8 mouse cellular contexts compared by ENCODE assay signal in the genomic region with DNA sequence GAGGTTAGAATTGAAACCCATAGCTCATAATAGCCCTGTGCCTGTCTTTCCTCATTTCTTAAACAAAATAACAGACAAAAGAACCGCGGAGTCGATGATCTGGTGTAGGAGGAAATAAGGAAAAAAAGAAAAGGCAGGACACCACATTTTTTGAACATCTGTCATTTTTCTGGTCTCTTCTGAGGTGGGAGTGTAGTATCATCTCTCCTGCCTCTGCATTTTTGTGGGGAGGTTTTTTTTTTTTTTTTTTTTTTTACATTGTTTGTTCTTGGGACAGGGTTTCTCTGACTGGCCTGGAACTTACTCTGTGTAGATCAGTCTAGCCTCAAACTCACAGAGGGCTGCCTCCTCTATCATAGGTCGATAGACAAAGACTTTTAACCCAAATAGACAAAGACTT. TPM values are rescaled to one million over a fixed set of nuclear protein-coding genes. Genes with fewer than 3 reads are reported as not detected.
DNase-seq lines count a peak whose midpoint lies in the region; ATAC-seq and TF ChIP-seq lines count a peak whose summit lies in the region.

No protein-coding gene starts in this region.

- peak overlapping the region; percentile 69 for H3K4me3 ChIP-seq in lung, postnatal 0 days (ENCODE audit: low read depth, low read length)
- peak overlapping the region; percentile 66 for H3K4me3 ChIP-seq in embryonic facial prominence, embryonic 15.5 days (replicated peaks)
- peak overlapping the region; percentile 79 for H3K4me3 ChIP-seq in intestine, postnatal 0 days (ENCODE audit: low read depth, low read length)
- peak overlapping the region; percentile 79 for H3K4me3 ChIP-seq in neural tube, embryonic 15.5 days (replicated peaks)

- 0 out of 2 replicates have a peak, but pooled peaks cover 3% of the 10 kb centered on the region for H3K4me1 ChIP-seq in lung, postnatal 0 days (ENCODE audit: insufficient read depth, low read depth, low read length)
- H3K4me1 ChIP-seq in embryonic facial prominence, embryonic 15.5 days = peaks cover 12% of the 10 kb centered on the region
- H3K4me1 ChIP-seq in intestine, postnatal 0 days (replicated peaks; ENCODE audit: control insufficient read depth, insufficient read depth, low read length) = peaks cover 3% of the 10 kb centered on the region; the same call in 1 of the 2 replicates
- H3K4me1 ChIP-seq in neural tube, embryonic 15.5 days = peaks cover 24% of the 10 kb centered on the region

- H3K9ac ChIP-seq in lung, postnatal 0 days (replicated peaks; ENCODE audit: low read depth) = peak overlapping the region; percentile 54; the same call in 1 of the 2 replicates
- H3K9ac ChIP-seq in embryonic facial prominence, embryonic 15.5 days = peak overlapping the region; percentile 61
- H3K9ac ChIP-seq in intestine, postnatal 0 days (ENCODE audit: low read depth, low read length) = peak overlapping the region; percentile 80
- H3K9ac ChIP-seq in neural tube, embryonic 15.5 days (replicated peaks) = peak overlapping the region; percentile 69

- peak overlapping the region; percentile 68 for H3K4me2 ChIP-seq in lung, postnatal 0 days (replicated peaks; ENCODE audit: low read depth, low read length)
- peak overlapping the region; percentile 53 for H3K4me2 ChIP-seq in embryonic facial prominence, embryonic 15.5 days (replicated peaks)
- H3K4me2 ChIP-seq in intestine, postnatal 0 days (replicated peaks; ENCODE audit: low read depth) = peak overlapping the region; percentile 82
- peak overlapping the region; percentile 60 for H3K4me2 ChIP-seq in neural tube, embryonic 15.5 days

- no peaks in the 10 kb centered on the region for H3K27me3 ChIP-seq in lung, postnatal 0 days (replicated peaks; ENCODE audit: insufficient read depth, low read length)
- H3K27me3 ChIP-seq in embryonic facial prominence, embryonic 15.5 days = 0 out of 2 replicates have a peak, but pooled peaks cover 2% of the 10 kb centered on the region
- no peaks in the 10 kb centered on the region for H3K27me3 ChIP-seq in intestine, postnatal 0 days (replicated peaks; ENCODE audit: control insufficient read depth, insufficient read depth, low read length)
- peaks cover 2% of the 10 kb centered on the region; the same call in 1 of the 2 replicates for H3K27me3 ChIP-seq in neural tube, embryonic 15.5 days (replicated peaks)

- intact Hi-C loops in left cerebral cortex, postnatal 10 days (cut with DNase I) = no loop called here

- H3K9me3 ChIP-seq in lung, postnatal 0 days (ENCODE audit: low read length) = no peaks in the 10 kb centered on the region
- H3K9me3 ChIP-seq in embryonic facial prominence, embryonic 15.5 days (replicated peaks) = no peaks in the 10 kb centered on the region
- H3K9me3 ChIP-seq in intestine, postnatal 0 days (ENCODE audit: control insufficient read depth) = no peaks in the 10 kb centered on the region
- H3K9me3 ChIP-seq in neural tube, embryonic 15.5 days (replicated peaks) = no peaks in the 10 kb centered on the region

- no peak for DNase-seq in lung, postnatal 0 days (ENCODE audit: low spot score)
- no peak for DNase-seq in lung, postnatal 36 days
- DNase-seq in cerebellum, adult 9-11 months = no peak
- no peak for DNase-seq in left cerebral cortex, postnatal 10 days (ENCODE audit: extremely low spot score in 1 of 2, low spot score in 2 of 2)
- no peak for DNase-seq in layer of hippocampus, adult 8-10 months (ENCODE audit: low spot score in 2 of 2)

- H3K36me3 ChIP-seq in lung, postnatal 0 days (ENCODE audit: insufficient read depth, low read length) = peaks cover 5% of the 10 kb centered on the region; the same call in 1 of the 2 replicates
- peaks cover 10% of the 10 kb centered on the region for H3K36me3 ChIP-seq in embryonic facial prominence, embryonic 15.5 days
- 0 out of 2 replicates have a peak, but pooled peaks cover 12% of the 10 kb centered on the region for H3K36me3 ChIP-seq in intestine, postnatal 0 days (ENCODE audit: control insufficient read depth, insufficient read depth)
- H3K36me3 ChIP-seq in neural tube, embryonic 15.5 days = peaks cover 12% of the 10 kb centered on the region

- 0% methylated on average over 4 of the region's 4 CpGs for WGBS in lung, postnatal 0 days
- WGBS in embryonic facial prominence, embryonic 15.5 days = 0% methylated on average over 4 of the region's 4 CpGs
- WGBS in intestine, postnatal 0 days = 0% methylated on average over 4 of the region's 4 CpGs
- under 1% methylated on average over 4 of the region's 4 CpGs for WGBS in neural tube, embryonic 15.5 days

- H3K27ac ChIP-seq in lung, postnatal 0 days (ENCODE audit: low read length) = no peak overlapping the region
- H3K27ac ChIP-seq in embryonic facial prominence, embryonic 15.5 days (replicated peaks) = peak overlapping the region; percentile 85; the same call in 1 of the 2 replicates
- H3K27ac ChIP-seq in intestine, postnatal 0 days (ENCODE audit: low read depth, low read length) = no peak overlapping the region
- no peak overlapping the region for H3K27ac ChIP-seq in neural tube, embryonic 15.5 days (replicated peaks)

- ATAC-seq in lung, postnatal 0 days = no peak
- no peak for ATAC-seq in embryonic facial prominence, embryonic 15.5 days (ENCODE audit: insufficient number of reproducible peaks, low FRiP score, low TSS enrichment, low read depth)
- no peak for ATAC-seq in intestine, postnatal 0 days
- no peak for ATAC-seq in neural tube, embryonic 15.5 days (ENCODE audit: low FRiP score)

- no peak for TF ChIP-seq EP300 in lung, postnatal 0 days (IDR thresholded peaks at IDR 0.05)

- no peak for TF ChIP-seq CTCF in lung, postnatal 0 days (IDR thresholded peaks at IDR 0.05)
- no peak for TF ChIP-seq CTCF in intestine, postnatal 0 days (IDR thresholded peaks at IDR 0.05; ENCODE audit: low read depth)

RNA-seq across cellular contexts. Expression of a gene that starts 0.9 kb away (rescaled TPM):
- polyA plus RNA-seq in lung, postnatal 0 days (2015; fragmentation: Nextera tagmentation; extraction: Ambion mirVana) = 20.7 and 25.2 TPM in 2 replicates
- 119 and 125 TPM in 2 replicates for polyA plus RNA-seq in embryonic facial prominence, embryonic 15.5 days (2015; fragmentation: Nextera tagmentation; extraction: Ambion mirVana)
- 22.7 and 23.4 TPM in 2 replicates for polyA plus RNA-seq in intestine, postnatal 0 days (2015; fragmentation: Nextera tagmentation; extraction: Ambion mirVana)
- polyA plus RNA-seq in neural tube, embryonic 15.5 days (2015; fragmentation: Nextera tagmentation; extraction: Ambion mirVana) = 38.0 and 65.1 TPM in 2 replicates
- 10 to 100 TPM; 14.5 TPM for total RNA-seq in left cerebral cortex, postnatal 10 days (2021)
- 10 to 100 TPM; 10.7 to 12.0 (median 11.5) TPM for total RNA-seq in layer of hippocampus, adult 8-10 months (2022)

RNA-seq across cellular contexts. Expression of a gene that starts 39.0 kb away (rescaled TPM):
- polyA plus RNA-seq in lung, postnatal 0 days (2015; fragmentation: Nextera tagmentation; extraction: Ambion mirVana) = not detected in 2 replicates
- polyA plus RNA-seq in embryonic facial prominence, embryonic 15.5 days (2015; fragmentation: Nextera tagmentation; extraction: Ambion mirVana) = 0.51 and 0.68 TPM in 2 replicates
- not detected in 2 replicates for polyA plus RNA-seq in intestine, postnatal 0 days (2015; fragmentation: Nextera tagmentation; extraction: Ambion mirVana)
- 0.36 and 0.56 TPM in 2 replicates for polyA plus RNA-seq in neural tube, embryonic 15.5 days (2015; fragmentation: Nextera tagmentation; extraction: Ambion mirVana)
- total RNA-seq in left cerebral cortex, postnatal 10 days (2021) = not detected
- not detected for total RNA-seq in layer of hippocampus, adult 8-10 months (2022)

RNA-seq across cellular contexts. Expression of a gene that starts 45.7 kb away (rescaled TPM):
- polyA plus RNA-seq in lung, postnatal 0 days (2015; fragmentation: Nextera tagmentation; extraction: Ambion mirVana) = not detected in 2 replicates
- polyA plus RNA-seq in embryonic facial prominence, embryonic 15.5 days (2015; fragmentation: Nextera tagmentation; extraction: Ambion mirVana) = 0.68 and 0.71 TPM in 2 replicates
- polyA plus RNA-seq in intestine, postnatal 0 days (2015; fragmentation: Nextera tagmentation; extraction: Ambion mirVana) = 0.04 TPM in 1 of 2 replicates, not detected in the other
- polyA plus RNA-seq in neural tube, embryonic 15.5 days (2015; fragmentation: Nextera tagmentation; extraction: Ambion mirVana) = 0.14 and 0.18 TPM in 2 replicates
- not detected for total RNA-seq in left cerebral cortex, postnatal 10 days (2021)
- not detected for total RNA-seq in layer of hippocampus, adult 8-10 months (2022)

RNA-seq across cellular contexts. Expression of a gene that starts 56.9 kb away (rescaled TPM):
- polyA plus RNA-seq in lung, postnatal 0 days (2015; fragmentation: Nextera tagmentation; extraction: Ambion mirVana) = not detected in 2 replicates
- polyA plus RNA-seq in embryonic facial prominence, embryonic 15.5 days (2015; fragmentation: Nextera tagmentation; extraction: Ambion mirVana) = 0.13 TPM in 1 of 2 replicates, not detected in the other
- not detected in 2 replicates for polyA plus RNA-seq in intestine, postnatal 0 days (2015; fragmentation: Nextera tagmentation; extraction: Ambion mirVana)
- 0.33 and 0.41 TPM in 2 replicates for polyA plus RNA-seq in neural tube, embryonic 15.5 days (2015; fragmentation: Nextera tagmentation; extraction: Ambion mirVana)
- not detected for total RNA-seq in left cerebral cortex, postnatal 10 days (2021)
- not detected for total RNA-seq in layer of hippocampus, adult 8-10 months (2022)
